Mouse (Mus musculus): ENCODE data around the gene Tsc22d4. TPM values are rescaled to one million over a fixed set of nuclear protein-coding genes. Genes with fewer than 3 reads are reported as not detected.
"Not testable (repeated sequence)": the region's sequence is repeated elsewhere in the genome, so short reads cannot be mapped to it uniquely, and the experiment has no call there.

The Tsc22d4 gene
- polyA plus RNA-seq, 1 experiment from 2014 or later = 76.1 TPM

DNA sequence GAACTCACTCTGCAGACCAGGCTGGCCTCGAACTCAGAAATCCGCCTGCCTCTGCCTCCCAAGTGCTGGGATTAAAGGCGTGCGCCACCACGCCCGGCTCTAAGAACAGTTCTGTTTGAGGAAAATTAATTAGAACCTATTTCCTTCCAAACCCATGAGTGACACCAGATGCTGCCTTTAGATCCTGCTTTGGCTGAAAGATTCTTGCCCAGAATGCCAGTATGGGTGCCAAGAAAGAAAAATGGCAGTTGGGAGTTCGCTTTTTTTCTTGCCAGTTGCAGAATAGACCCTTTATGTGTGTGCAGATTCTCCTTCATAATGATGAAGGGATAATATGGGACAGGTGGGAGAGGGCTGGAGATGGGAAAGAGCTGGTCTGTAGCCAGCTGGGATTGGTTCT lies 1.3 kb upstream of the Tsc22d4 start:
- Histone ChIP-seq H3K4me2 (replicated peaks) (no peak overlapping the region), H3K27me3 (no peaks in the 10 kb centered on the region), H3K4me1 (peaks cover 62% of the 10 kb centered on the region), H3K36me3 (no peaks in the 10 kb centered on the region), H3K4me3 (no peak overlapping the region), H3K27ac (replicated peaks) (peak overlapping the region; percentile 68), H3K9me3 (no peaks in the 10 kb centered on the region), H3K9ac (replicated peaks) (no peak overlapping the region)
- WGBS = 60% methylated on average over 7 of the region's 7 CpGs
- no peak for ATAC-seq (replicated peaks)

DNA sequence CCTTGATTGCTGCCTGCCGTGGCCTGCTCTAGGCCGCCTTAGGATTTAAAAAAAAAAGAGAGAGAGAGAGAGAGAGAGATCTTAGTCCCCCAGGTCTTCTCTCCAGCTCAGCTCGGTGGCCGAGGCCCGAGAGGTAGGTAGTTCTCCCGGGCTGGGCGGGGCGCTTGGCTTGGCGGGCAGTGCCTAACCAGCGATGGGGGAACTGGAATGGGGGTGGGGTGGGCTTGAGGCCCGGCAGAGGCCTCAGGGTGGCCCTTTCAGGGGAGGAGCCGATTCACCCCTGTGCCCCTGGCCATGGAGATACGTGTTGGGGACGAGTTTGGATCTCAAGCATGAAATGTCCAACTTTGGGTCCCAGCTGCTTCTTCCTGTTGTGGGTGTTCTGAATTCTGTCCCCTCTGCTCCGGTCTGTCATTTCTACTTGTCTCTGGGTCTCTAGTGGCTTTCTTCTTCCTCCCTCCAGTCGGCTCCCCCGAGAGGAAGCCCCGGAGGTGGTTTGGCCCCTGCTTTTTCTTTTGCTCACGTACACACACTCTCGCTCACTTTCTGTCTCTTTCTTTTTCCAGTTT lies 836 bp downstream of the Tsc22d4 start:
- 0% methylated on average over 20 of the region's 20 CpGs for WGBS
- peaks cover 5% of the 10 kb centered on the region; the same call in 1 of the 2 replicates for H3K36me3 ChIP-seq
- H3K27me3 ChIP-seq = no peaks in the 10 kb centered on the region
- peak overlapping the region; percentile 65 for H3K9ac ChIP-seq (replicated peaks)
- peak; percentile 2 for ATAC-seq (replicated peaks)
- peaks cover 53% of the 10 kb centered on the region for H3K4me1 ChIP-seq
- H3K9me3 ChIP-seq = no peaks in the 10 kb centered on the region
- H3K4me3 ChIP-seq = peak overlapping the region; percentile 71
- peak overlapping the region; percentile 89 for H3K27ac ChIP-seq (replicated peaks)
- peak overlapping the region; percentile 87 for H3K4me2 ChIP-seq (replicated peaks)

DNA sequence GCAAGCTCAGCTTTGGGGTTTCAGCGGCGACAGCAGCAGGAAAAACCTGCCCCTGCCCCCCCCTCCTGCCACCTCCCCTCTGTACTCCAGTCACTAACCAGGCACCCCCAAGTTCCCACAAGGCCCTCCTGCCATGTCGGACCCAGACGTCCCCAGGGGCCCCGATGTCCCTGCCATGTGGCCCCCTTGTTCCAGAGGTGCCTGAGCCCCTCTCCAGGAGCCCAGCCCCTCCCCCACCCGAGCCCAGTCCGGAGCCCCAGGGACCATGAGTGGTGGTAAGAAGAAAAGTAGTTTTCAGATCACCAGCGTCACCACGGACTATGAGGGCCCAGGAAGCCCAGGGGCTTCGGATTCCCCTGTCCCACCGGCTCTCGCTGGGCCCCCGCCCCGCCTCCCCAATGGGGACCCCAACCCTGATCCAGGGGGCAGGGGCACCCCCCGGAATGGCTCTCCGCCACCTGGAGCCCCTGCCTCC lies 1.4 kb downstream of the Tsc22d4 start:
- Histone ChIP-seq H3K4me1 (peaks cover 48% of the 10 kb centered on the region), H3K27ac (replicated peaks) (peak overlapping the region; percentile 89), H3K9ac (replicated peaks) (peak overlapping the region; percentile 65), H3K4me3 (peak overlapping the region; percentile 71), H3K9me3 (no peaks in the 10 kb centered on the region), H3K27me3 (no peaks in the 10 kb centered on the region), H3K4me2 (replicated peaks) (peak overlapping the region; percentile 87), H3K36me3 (peaks cover 10% of the 10 kb centered on the region; the same call in 1 of the 2 replicates)
- no peak for ATAC-seq (replicated peaks)
- 2% methylated on average over 16 of the region's 16 CpGs for WGBS

DNA sequence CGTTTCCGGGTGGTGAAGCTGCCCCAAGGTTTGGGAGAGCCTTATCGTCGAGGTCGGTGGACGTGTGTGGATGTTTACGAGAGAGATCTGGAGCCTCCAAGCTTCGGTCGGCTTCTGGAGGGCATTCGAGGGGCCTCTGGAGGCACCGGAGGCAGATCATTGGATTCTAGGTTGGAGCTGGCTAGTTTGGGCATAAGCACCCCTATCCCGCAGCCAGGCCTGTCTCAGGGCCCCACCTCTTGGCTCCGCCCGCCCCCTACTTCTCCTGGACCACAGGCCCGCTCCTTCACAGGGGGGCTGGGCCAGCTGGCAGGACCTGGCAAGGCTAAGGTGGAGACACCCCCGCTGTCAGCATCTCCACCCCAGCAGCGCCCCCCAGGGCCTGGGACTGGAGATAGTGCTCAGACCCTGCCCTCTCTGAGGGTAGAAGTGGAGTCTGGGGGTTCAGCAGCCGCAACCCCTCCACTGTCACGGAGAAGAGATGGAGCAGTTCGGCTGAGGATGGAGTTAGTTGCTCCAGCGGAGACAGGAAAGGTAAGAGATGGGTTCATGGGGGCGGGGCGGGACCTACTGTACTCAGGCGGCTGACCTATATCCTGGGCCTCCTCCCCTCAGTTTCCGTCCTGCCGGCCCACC lies 1.9 kb downstream of the Tsc22d4 start:
- peak overlapping the region; percentile 71 for H3K4me3 ChIP-seq
- H3K4me2 ChIP-seq (replicated peaks) = peak overlapping the region; percentile 87
- H3K27ac ChIP-seq (replicated peaks) = peak overlapping the region; percentile 89
- peaks cover 12% of the 10 kb centered on the region; the same call in 1 of the 2 replicates for H3K36me3 ChIP-seq
- 3% methylated on average over 26 of the region's 26 CpGs for WGBS
- peak; percentile 17; the same call in 1 of the 2 replicates for ATAC-seq (replicated peaks)
- H3K9me3 ChIP-seq = no peaks in the 10 kb centered on the region
- H3K27me3 ChIP-seq = no peaks in the 10 kb centered on the region
- H3K9ac ChIP-seq (replicated peaks) = peak overlapping the region; percentile 65
- H3K4me1 ChIP-seq = peaks cover 46% of the 10 kb centered on the region

DNA sequence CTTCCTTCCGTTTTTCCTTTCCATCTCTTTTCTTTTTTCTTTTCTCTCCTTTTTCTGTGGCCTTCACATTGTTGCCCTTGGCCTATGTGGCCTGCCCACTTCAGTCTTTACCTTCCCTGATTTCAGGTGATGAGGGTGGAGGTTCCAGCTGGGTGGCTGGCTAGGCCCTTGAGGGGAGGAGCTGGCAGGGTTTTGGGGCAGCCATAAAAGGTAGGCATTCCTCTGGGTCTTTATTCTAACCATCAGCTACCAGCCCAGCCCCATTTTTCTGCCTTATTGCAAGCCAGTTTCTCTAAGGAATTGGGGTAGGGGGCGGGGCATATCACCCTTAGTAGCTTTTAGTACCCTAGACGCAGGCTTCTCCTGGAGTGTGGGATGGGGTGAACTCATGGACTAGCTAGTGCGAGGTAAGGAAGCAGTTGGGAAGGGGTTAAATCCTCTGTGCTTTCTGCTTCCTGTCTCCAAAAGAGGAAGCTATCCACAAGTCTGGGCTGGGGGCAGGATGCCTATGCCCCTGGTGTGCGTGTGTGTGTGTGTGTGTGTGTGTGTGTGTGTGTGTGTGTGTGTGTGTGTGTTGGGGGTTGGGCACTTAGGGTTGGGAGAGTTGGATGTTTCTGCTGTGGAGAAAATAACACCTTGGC lies 2.7 kb downstream of the Tsc22d4 start:
- WGBS = 48% methylated on average over 5 of the region's 5 CpGs
- H3K27me3 ChIP-seq = no peaks in the 10 kb centered on the region
- H3K36me3 ChIP-seq = peaks cover 12% of the 10 kb centered on the region; the same call in 1 of the 2 replicates
- H3K9ac ChIP-seq (replicated peaks) = peak overlapping the region; percentile 37
- H3K4me3 ChIP-seq = peak overlapping the region; percentile 71
- no peak for ATAC-seq (replicated peaks)
- peak overlapping the region; percentile 89 for H3K27ac ChIP-seq (replicated peaks)
- peaks cover 46% of the 10 kb centered on the region for H3K4me1 ChIP-seq
- H3K9me3 ChIP-seq = no peaks in the 10 kb centered on the region
- peak overlapping the region; percentile 87 for H3K4me2 ChIP-seq (replicated peaks)

DNA sequence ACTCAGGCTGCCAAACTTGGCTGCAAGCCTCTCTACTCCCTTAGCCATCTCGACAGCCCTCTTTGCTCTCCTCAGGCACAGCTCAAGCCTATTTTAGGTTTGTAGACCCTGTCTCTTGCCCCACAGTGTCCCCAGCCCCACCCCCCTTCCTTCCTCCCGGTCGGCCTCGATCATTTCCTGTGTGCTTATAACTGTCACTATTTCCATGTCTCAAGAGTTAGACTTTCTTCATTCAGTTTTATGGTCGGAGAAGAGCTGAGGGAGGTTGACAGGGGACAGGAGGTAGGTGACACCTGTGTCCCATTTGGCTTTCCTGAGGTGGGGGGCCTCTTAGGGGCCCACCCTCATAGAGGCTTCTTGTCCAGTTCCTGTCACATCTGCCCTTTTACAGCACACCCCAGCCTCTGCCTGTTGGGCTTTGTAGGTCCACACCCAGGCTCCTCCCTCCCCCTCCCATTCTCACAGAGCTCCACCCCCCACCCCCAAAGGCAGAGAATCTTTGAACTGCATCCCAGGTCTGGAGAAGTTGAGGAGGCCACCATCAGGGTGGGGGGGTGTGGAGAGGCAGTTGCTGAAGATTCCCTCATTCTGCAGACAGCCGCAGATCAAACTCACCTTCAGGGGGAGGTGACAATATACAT lies 3.8 kb downstream of the Tsc22d4 start:
- peak overlapping the region; percentile 6; the same call in 1 of the 2 replicates for H3K27ac ChIP-seq (replicated peaks)
- no peaks in the 10 kb centered on the region for H3K9me3 ChIP-seq
- H3K36me3 ChIP-seq = peaks cover 17% of the 10 kb centered on the region; the same call in 1 of the 2 replicates
- H3K4me3 ChIP-seq = no peak overlapping the region; the same call in 1 of the 2 replicates
- no peaks in the 10 kb centered on the region for H3K27me3 ChIP-seq
- H3K9ac ChIP-seq (replicated peaks) = no peak overlapping the region
- no peak for ATAC-seq (replicated peaks)
- WGBS = 77% methylated on average over 6 of the region's 6 CpGs
- peaks cover 44% of the 10 kb centered on the region for H3K4me1 ChIP-seq
- peak overlapping the region; percentile 87 for H3K4me2 ChIP-seq (replicated peaks)

DNA sequence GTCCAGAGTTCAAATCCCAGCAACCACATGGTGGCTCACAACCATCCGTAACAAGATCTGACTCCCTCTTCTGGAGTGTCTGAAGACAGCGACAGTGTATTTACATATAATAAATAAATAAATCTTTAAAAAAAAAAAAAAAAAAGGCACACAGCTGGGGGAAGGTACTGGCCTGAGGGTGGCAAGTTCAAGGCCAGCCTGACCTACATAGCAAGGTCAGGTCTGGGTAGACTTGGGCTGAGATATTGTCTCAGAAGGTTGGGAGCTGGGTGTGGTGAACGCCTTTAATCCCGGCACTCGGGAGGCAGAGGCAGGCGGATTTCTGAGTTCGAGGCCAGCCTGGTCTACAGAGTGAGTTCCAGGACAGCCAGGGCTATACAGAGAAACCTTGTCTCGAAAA lies 4.7 kb downstream of the Tsc22d4 start:
- H3K27ac ChIP-seq (replicated peaks); H3K4me3 ChIP-seq; H3K9me3 ChIP-seq; ATAC-seq (replicated peaks); H3K9ac ChIP-seq (replicated peaks); H3K4me2 ChIP-seq (replicated peaks); H3K27me3 ChIP-seq: not testable (repeated sequence)
- peaks cover 38% of the 10 kb centered on the region for H3K4me1 ChIP-seq
- 95% methylated on average over 6 of the region's 8 CpGs for WGBS
- peaks cover 17% of the 10 kb centered on the region; the same call in 1 of the 2 replicates for H3K36me3 ChIP-seq

DNA sequence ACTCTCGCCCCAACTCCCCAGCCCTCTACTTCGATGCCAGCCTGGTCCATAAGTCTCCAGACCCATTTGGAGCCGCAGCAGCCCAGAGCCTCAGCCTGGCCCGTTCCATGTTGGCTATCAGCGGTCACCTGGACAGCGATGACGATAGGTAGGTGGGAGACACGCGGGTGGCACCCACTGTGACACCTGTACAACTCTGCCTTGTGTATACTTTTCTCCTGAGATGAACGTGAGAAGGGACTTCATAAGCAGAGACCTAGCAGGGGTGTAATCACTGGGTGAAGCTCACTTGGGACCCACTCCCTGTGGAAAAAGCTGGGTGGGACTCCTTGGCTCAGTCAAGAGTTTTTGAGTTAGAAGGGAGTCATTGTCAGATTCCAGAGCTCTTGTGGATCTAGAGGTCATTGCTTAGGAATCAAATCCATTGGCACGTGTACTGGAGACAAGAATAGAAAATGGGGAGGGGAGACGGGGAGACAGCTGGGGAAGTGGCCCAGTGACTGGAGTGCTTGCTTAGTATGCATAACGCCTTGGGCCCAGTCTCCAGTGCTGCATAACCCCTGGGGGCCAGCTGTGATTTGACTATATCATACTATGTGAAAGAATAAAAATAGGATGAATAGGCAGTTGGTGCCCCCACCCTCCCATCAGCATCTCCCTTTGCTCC lies 5.8 kb downstream of the Tsc22d4 start:
- ATAC-seq (replicated peaks) = no peak
- H3K4me1 ChIP-seq = peaks cover 43% of the 10 kb centered on the region
- H3K9ac ChIP-seq (replicated peaks) = no peak overlapping the region
- no peak overlapping the region for H3K27ac ChIP-seq (replicated peaks)
- H3K36me3 ChIP-seq = peaks cover 17% of the 10 kb centered on the region; the same call in 1 of the 2 replicates
- no peak overlapping the region for H3K4me3 ChIP-seq
- H3K9me3 ChIP-seq = no peaks in the 10 kb centered on the region
- WGBS = 90% methylated on average over 13 of the region's 13 CpGs
- H3K27me3 ChIP-seq = no peaks in the 10 kb centered on the region
- no peak overlapping the region for H3K4me2 ChIP-seq (replicated peaks)

DNA sequence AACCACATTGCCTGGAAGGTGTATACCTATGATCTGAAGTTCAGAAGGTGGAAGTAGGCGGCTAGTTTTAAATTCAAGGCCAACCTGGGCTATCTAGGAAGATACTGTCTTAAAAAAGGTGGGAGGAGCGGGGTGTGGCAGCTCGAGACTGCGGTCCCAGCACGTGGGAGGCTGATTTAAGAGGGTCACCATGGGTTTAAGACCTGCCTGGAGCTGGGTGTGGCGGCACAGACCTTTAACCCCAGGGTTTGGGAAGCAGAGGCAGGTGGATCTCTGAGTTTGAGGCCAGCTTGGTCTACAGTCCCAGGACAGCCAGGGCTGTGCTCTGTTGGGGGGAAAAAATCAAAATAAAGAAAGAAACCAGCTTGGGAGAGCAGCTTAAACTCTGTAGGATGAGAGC lies 6.5 kb downstream of the Tsc22d4 start:
- Histone ChIP-seq H3K4me3 (no peak overlapping the region), H3K4me2 (replicated peaks) (no peak overlapping the region), H3K36me3 (peaks cover 17% of the 10 kb centered on the region; the same call in 1 of the 2 replicates), H3K9ac (replicated peaks) (no peak overlapping the region), H3K4me1 (peaks cover 41% of the 10 kb centered on the region), H3K27ac (replicated peaks) (no peak overlapping the region), H3K9me3 (no peaks in the 10 kb centered on the region), H3K27me3 (no peaks in the 10 kb centered on the region)
- ATAC-seq (replicated peaks) = no peak
- 92% methylated on average over 6 of the region's 6 CpGs for WGBS

DNA sequence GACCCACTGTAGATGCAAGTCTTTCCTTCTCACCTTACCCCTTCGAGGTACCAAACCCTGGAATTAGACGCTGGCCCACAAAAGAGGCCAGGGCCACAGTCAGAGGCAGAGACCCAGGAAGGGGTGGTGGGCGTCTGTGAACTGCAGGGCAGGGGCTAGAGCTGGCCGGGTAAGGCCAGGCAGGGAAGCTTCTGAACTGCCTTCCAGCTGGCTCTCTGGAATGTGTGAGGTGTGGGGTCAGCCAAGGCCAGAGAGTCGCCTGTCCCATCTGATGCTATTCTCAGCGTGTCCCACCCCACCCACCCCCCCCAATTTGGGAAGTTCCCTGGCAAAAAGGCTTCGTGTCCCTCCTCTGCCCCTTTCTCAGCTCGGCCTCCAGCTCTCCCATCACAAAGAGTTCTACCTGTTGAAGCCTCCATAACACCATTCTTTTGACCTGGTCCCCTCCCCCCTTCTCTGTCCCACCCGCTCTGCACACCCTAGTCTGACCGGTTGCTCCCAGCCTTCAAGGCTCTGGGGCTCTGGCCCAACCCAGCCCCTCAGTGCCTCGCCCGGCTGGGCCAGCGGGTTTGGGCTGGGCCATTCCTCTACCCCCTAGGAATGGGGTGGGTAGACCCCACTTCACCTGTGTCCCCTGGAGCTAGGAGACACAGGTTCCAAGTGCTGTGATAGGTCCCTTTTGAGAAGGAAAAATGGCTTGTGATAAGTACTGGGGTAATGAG lies 7.7 kb downstream of the Tsc22d4 start:
- H3K36me3 ChIP-seq = peaks cover 17% of the 10 kb centered on the region; the same call in 1 of the 2 replicates
- no peak overlapping the region for H3K4me3 ChIP-seq
- no peak for ATAC-seq (replicated peaks)
- peaks cover 43% of the 10 kb centered on the region for H3K4me1 ChIP-seq
- H3K9ac ChIP-seq (replicated peaks) = no peak overlapping the region
- H3K27ac ChIP-seq (replicated peaks) = no peak overlapping the region
- no peaks in the 10 kb centered on the region for H3K9me3 ChIP-seq
- WGBS = 89% methylated on average over 13 of the region's 13 CpGs
- H3K27me3 ChIP-seq = no peaks in the 10 kb centered on the region
- H3K4me2 ChIP-seq (replicated peaks) = no peak overlapping the region

DNA sequence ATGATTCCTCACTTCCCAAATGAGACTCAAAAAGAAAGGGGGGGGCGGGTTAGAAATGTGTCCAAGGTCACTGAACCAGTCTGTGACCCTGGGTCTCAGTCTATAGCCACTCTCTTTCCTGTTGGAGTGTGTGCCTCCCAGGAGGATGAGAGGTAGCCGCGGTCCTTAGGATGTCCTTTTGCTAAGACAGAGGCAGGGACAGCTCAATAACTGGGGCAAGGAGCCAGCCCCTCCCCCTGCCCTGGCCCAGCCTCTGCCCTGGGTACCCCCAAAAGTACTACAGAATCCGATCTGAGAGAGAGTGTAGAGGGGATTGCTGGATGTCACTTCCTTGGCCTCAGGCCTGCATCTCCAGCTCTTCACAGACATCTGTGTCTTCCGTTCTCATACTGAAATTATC lies 9.9 kb downstream of the Tsc22d4 start:
- Histone ChIP-seq H3K27ac (replicated peaks) (peak overlapping the region; percentile 63), H3K4me3 (no peak overlapping the region), H3K9me3 (no peaks in the 10 kb centered on the region), H3K4me1 (peaks cover 48% of the 10 kb centered on the region), H3K4me2 (replicated peaks) (no peak overlapping the region), H3K9ac (replicated peaks) (no peak overlapping the region), H3K36me3 (peaks cover 17% of the 10 kb centered on the region; the same call in 1 of the 2 replicates), H3K27me3 (no peaks in the 10 kb centered on the region)
- WGBS = 69% methylated on average over 5 of the region's 5 CpGs
- ATAC-seq (replicated peaks) = no peak

Data from forebrain, embryonic 15.5 days (tissue).